Mouse (Mus musculus): ENCODE results near the gene Cs. TPM values are rescaled to one million over a fixed set of nuclear protein-coding genes. Genes with fewer than 3 reads are reported as not detected.
A peak's percentile ranks its signal among the peaks of the same experiment; 100 is the strongest.

Gene Cs
- polyA plus RNA-seq, 1 experiment from 2014 or later: 149 TPM

GRCm38 (mm10) chr10:128377222-128377939, 39.8 kb downstream of the Cs start:
- peak; percentile 31 for DNase-seq
- Histone ChIP-seq H3K4me2 (peak overlapping the region; percentile 97), H3K4me1 (replicated peaks) (peaks cover 44% of the 10 kb centered on the region)

GRCm38 (mm10) chr10:128377940-128378448, 40.5 kb downstream of the Cs start:
- H3K9me3 ChIP-seq (replicated peaks): no peaks in the 10 kb centered on the region
- 63% methylated on average over 14 of the region's 14 CpGs for WGBS (ENCODE audit: insufficient replicate concordance)
- ATAC-seq (ENCODE audit: low read depth) (no peak), DNase-seq (no peak)
- no peaks in the 10 kb centered on the region for H3K27me3 ChIP-seq
- peak overlapping the region; percentile 94 for H3K9ac ChIP-seq
- H3K36me3 ChIP-seq: peaks cover 45% of the 10 kb centered on the region
- H3K27ac ChIP-seq: no peak overlapping the region
- H3K4me2 ChIP-seq: peak overlapping the region; percentile 97
- peak overlapping the region; percentile 87 for H3K4me3 ChIP-seq (replicated peaks)
- peaks cover 42% of the 10 kb centered on the region for H3K4me1 ChIP-seq (replicated peaks)

More at GRCm38 (mm10) chr10:128377222-128377939, 39.8 kb downstream of the Cs start:
- H3K9ac ChIP-seq: peak overlapping the region; percentile 94
- H3K27ac ChIP-seq: peak overlapping the region; percentile 84
- peak overlapping the region; percentile 87 for H3K4me3 ChIP-seq (replicated peaks)
- peaks cover 39% of the 10 kb centered on the region for H3K36me3 ChIP-seq
- peak; percentile 67 for ATAC-seq (ENCODE audit: low read depth)
- H3K27me3 ChIP-seq: no peaks in the 10 kb centered on the region
- under 1% methylated on average over 46 of the region's 47 CpGs for WGBS (ENCODE audit: insufficient replicate concordance)
- H3K9me3 ChIP-seq (replicated peaks): no peaks in the 10 kb centered on the region

GRCm38 (mm10) chr10:128378462-128378861, 40.9 kb downstream of the Cs start:
- Histone ChIP-seq H3K4me3 (replicated peaks) (peak overlapping the region; percentile 87; the same call in 1 of the 2 replicates), H3K27ac (no peak overlapping the region), H3K4me1 (replicated peaks) (peaks cover 38% of the 10 kb centered on the region), H3K4me2 (peak overlapping the region; percentile 97), H3K9me3 (replicated peaks) (no peaks in the 10 kb centered on the region), H3K9ac (peak overlapping the region; percentile 94; the same call in 1 of the 2 replicates), H3K36me3 (peaks cover 50% of the 10 kb centered on the region), H3K27me3 (no peaks in the 10 kb centered on the region)
- WGBS (ENCODE audit: insufficient replicate concordance): 67% methylated on average over 3 of the region's 3 CpGs
- ATAC-seq (ENCODE audit: low read depth) (no peak), DNase-seq (no peak)

- no peak for ATAC-seq (ENCODE audit: low read depth)
- Histone ChIP-seq H3K9ac (no peak overlapping the region), H3K36me3 (peaks cover 58% of the 10 kb centered on the region), H3K4me3 (replicated peaks) (no peak overlapping the region), H3K27me3 (no peaks in the 10 kb centered on the region), H3K4me1 (replicated peaks) (peaks cover 35% of the 10 kb centered on the region), H3K9me3 (replicated peaks) (no peaks in the 10 kb centered on the region), H3K27ac (peak overlapping the region; percentile 14; the same call in 1 of the 2 replicates), H3K4me2 (no peak overlapping the region)
- WGBS (ENCODE audit: insufficient replicate concordance): 78% methylated on average over 7 of the region's 7 CpGs
- DNase-seq: no peak
Measured at GRCm38 (mm10) chr10:128379260-128379659, 41.7 kb downstream of the Cs start.

GRCm38 (mm10) chr10:128380565-128380964, 43.0 kb downstream of the Cs start:
- H3K9ac ChIP-seq: no peak overlapping the region
- no peak overlapping the region for H3K4me2 ChIP-seq
- 73% methylated on average over 5 of the region's 5 CpGs for WGBS (ENCODE audit: insufficient replicate concordance)
- H3K27me3 ChIP-seq: no peaks in the 10 kb centered on the region
- peaks cover 35% of the 10 kb centered on the region for H3K4me1 ChIP-seq (replicated peaks)
- no peaks in the 10 kb centered on the region for H3K9me3 ChIP-seq (replicated peaks)
- H3K4me3 ChIP-seq (replicated peaks): no peak overlapping the region
- peak; percentile 43 for DNase-seq
- H3K27ac ChIP-seq: no peak overlapping the region
- ATAC-seq (ENCODE audit: low read depth): no peak
- H3K36me3 ChIP-seq: peaks cover 71% of the 10 kb centered on the region

- peaks cover 22% of the 10 kb centered on the region for H3K4me1 ChIP-seq (replicated peaks)
- 76% methylated on average over 8 of the region's 8 CpGs for WGBS (ENCODE audit: insufficient replicate concordance)
- no peak overlapping the region for H3K27ac ChIP-seq
- no peak overlapping the region for H3K9ac ChIP-seq
- DNase-seq: no peak
- H3K9me3 ChIP-seq (replicated peaks): no peaks in the 10 kb centered on the region
- no peak overlapping the region for H3K4me2 ChIP-seq
- no peak overlapping the region for H3K4me3 ChIP-seq (replicated peaks)
- peaks cover 90% of the 10 kb centered on the region for H3K36me3 ChIP-seq
- H3K27me3 ChIP-seq: no peaks in the 10 kb centered on the region
- ATAC-seq (ENCODE audit: low read depth): peak; percentile 47; the same call in 1 of the 2 replicates
Measured at GRCm38 (mm10) chr10:128382482-128382881, 44.9 kb downstream of the Cs start.

- H3K4me1 ChIP-seq (replicated peaks): peaks cover 10% of the 10 kb centered on the region; the same call in 1 of the 2 replicates
- no peak overlapping the region for H3K4me3 ChIP-seq (replicated peaks)
- no peak overlapping the region for H3K9ac ChIP-seq
- peaks cover 99% of the 10 kb centered on the region for H3K36me3 ChIP-seq
- H3K27ac ChIP-seq: no peak overlapping the region
- H3K27me3 ChIP-seq: no peaks in the 10 kb centered on the region
- ATAC-seq (ENCODE audit: low read depth) (no peak), DNase-seq (no peak)
- no peak overlapping the region for H3K4me2 ChIP-seq
- WGBS (ENCODE audit: insufficient replicate concordance): 89% methylated on average over 7 of the region's 7 CpGs
- H3K9me3 ChIP-seq (replicated peaks): no peaks in the 10 kb centered on the region
Measured at GRCm38 (mm10) chr10:128385902-128386301, 48.4 kb downstream of the Cs start.

- H3K4me3 ChIP-seq (replicated peaks): no peak overlapping the region
- no peak overlapping the region for H3K27ac ChIP-seq
- ATAC-seq (ENCODE audit: low read depth) (no peak), DNase-seq (no peak)
- H3K27me3 ChIP-seq: no peaks in the 10 kb centered on the region
- no peaks in the 10 kb centered on the region for H3K9me3 ChIP-seq (replicated peaks)
- no peak overlapping the region for H3K9ac ChIP-seq
- H3K4me2 ChIP-seq: no peak overlapping the region
- peaks cover 98% of the 10 kb centered on the region for H3K36me3 ChIP-seq
- 85% methylated on average over 14 of the region's 14 CpGs for WGBS (ENCODE audit: insufficient replicate concordance)
- H3K4me1 ChIP-seq (replicated peaks): peaks cover 10% of the 10 kb centered on the region
Measured at GRCm38 (mm10) chr10:128388941-128389340, 51.4 kb downstream of the Cs start.

GRCm38 (mm10) chr10:128389570-128389969, 52.0 kb downstream of the Cs start:
- Histone ChIP-seq H3K9me3 (replicated peaks) (no peaks in the 10 kb centered on the region), H3K36me3 (peaks cover 95% of the 10 kb centered on the region), H3K27me3 (no peaks in the 10 kb centered on the region), H3K27ac (no peak overlapping the region), H3K4me2 (no peak overlapping the region), H3K9ac (no peak overlapping the region), H3K4me3 (replicated peaks) (no peak overlapping the region), H3K4me1 (replicated peaks) (peaks cover 16% of the 10 kb centered on the region)
- DNase-seq (no peak), ATAC-seq (ENCODE audit: low read depth) (no peak)
- 72% methylated on average over 6 of the region's 6 CpGs for WGBS (ENCODE audit: insufficient replicate concordance)

- Histone ChIP-seq H3K9ac (no peak overlapping the region), H3K4me1 (replicated peaks) (peaks cover 21% of the 10 kb centered on the region), H3K9me3 (replicated peaks) (no peaks in the 10 kb centered on the region), H3K27me3 (no peaks in the 10 kb centered on the region), H3K4me2 (no peak overlapping the region), H3K27ac (no peak overlapping the region), H3K4me3 (replicated peaks) (no peak overlapping the region), H3K36me3 (peaks cover 92% of the 10 kb centered on the region)
- DNase-seq (no peak), ATAC-seq (ENCODE audit: low read depth) (no peak)
- 92% methylated on average over 12 of the region's 12 CpGs for WGBS (ENCODE audit: insufficient replicate concordance)
Measured at GRCm38 (mm10) chr10:128390366-128390765, 52.8 kb downstream of the Cs start.

GRCm38 (mm10) chr10:128391850-128392249, 54.3 kb downstream of the Cs start:
- Histone ChIP-seq H3K36me3 (peaks cover 83% of the 10 kb centered on the region), H3K4me3 (replicated peaks) (no peak overlapping the region)
- WGBS (ENCODE audit: insufficient replicate concordance): 77% methylated on average over 6 of the region's 6 CpGs

More at GRCm38 (mm10) chr10:128391850-128392249, 54.3 kb downstream of the Cs start:
- Histone ChIP-seq H3K4me2 (no peak overlapping the region), H3K27ac (no peak overlapping the region), H3K27me3 (no peaks in the 10 kb centered on the region), H3K4me1 (replicated peaks) (peaks cover 36% of the 10 kb centered on the region), H3K9me3 (replicated peaks) (no peaks in the 10 kb centered on the region), H3K9ac (no peak overlapping the region)
- no peak for ATAC-seq (ENCODE audit: low read depth)
- DNase-seq: no peak

Data from liver, embryonic 13.5 days (tissue).